Mouse (Mus musculus): ENCODE data around the gene St6galnac4. TPM values are rescaled to one million over a fixed set of nuclear protein-coding genes. Genes with fewer than 3 reads are reported as not detected.

Gene St6galnac4
- polyA plus RNA-seq, 1 experiment from 2014 or later = 36.5 TPM

DNA sequence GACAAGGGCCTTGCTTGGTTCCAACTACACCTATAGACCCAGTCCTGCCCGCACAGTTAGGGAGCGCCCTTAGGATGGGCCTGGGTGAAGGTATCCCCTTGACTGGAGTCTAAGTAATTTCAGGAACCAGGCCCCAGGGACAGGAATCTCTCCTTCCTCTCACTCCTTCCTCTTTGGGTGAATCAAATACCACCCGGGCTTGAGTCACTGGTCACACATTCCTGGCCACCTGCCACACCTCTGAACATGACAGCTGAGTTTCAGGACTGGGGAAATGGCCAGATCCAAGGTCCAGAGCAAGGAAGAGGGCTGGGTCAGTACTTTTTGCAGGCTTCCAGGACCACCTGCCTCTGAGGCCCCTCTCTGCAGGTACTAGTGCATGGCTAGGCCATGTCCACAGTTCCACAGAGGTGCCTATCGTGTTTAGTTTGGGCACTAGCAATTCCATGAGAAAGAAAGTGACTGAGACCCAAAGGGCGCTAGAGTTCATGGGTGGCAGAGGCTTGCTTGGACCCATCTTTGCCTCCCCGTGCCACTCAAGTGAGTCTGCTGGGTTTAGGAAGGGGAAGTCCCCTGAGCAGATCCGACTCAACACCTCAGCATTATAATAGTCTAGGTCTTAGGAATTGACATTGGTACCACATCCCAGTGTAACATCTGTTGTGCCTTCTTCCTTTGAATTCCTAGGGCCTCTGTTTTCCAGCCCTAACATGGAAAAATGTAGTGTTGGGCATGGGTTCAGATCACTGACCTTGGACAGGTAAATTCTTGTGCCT lies 38.7 kb upstream of the St6galnac4 start:
- Histone ChIP-seq H3K4me3 (replicated peaks) (no peak overlapping the region), H3K4me2 (replicated peaks) (no peak overlapping the region), H3K36me3 (peaks cover 6% of the 10 kb centered on the region; the same call in 1 of the 2 replicates), H3K9me3 (replicated peaks) (no peaks in the 10 kb centered on the region), H3K27me3 (no peaks in the 10 kb centered on the region), H3K4me1 (peaks cover 65% of the 10 kb centered on the region), H3K27ac (replicated peaks) (peak overlapping the region; percentile 97), H3K9ac (no peak overlapping the region)
- WGBS = 85% methylated on average over 7 of the region's 7 CpGs
- ATAC-seq (ENCODE audit: insufficient number of reproducible peaks, low FRiP score, low TSS enrichment, low read depth) = no peak

DNA sequence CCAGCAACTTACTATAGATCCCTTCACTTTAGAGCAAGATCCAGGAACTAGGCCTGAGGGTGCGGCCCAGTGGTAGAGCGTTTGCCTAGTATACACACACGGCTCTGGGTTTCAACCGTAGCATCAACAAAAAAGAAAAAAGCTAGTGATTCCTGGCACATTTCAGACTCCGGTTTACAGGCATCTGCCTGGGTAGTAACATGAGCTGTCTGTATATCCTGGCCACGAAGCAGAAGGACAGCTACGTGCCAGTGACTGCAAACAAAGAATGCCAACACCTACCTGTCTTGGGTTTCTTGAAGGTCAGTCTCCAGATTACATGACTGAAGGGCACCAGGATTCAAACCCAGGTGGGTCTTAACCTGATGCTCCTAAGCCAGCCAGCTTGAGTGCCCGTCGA lies 37.7 kb upstream of the St6galnac4 start:
- Histone ChIP-seq H3K27me3 (no peaks in the 10 kb centered on the region), H3K9ac (no peak overlapping the region), H3K4me3 (replicated peaks) (no peak overlapping the region), H3K4me2 (replicated peaks) (no peak overlapping the region), H3K36me3 (peaks cover 6% of the 10 kb centered on the region; the same call in 1 of the 2 replicates), H3K4me1 (peaks cover 67% of the 10 kb centered on the region), H3K27ac (replicated peaks) (peak overlapping the region; percentile 97), H3K9me3 (replicated peaks) (no peaks in the 10 kb centered on the region)
- WGBS = 33% methylated on average over 9 of the region's 9 CpGs
- no peak for ATAC-seq (ENCODE audit: insufficient number of reproducible peaks, low FRiP score, low TSS enrichment, low read depth)

GRCm38 (mm10) chr2:32549764-32550163 lies 37.1 kb upstream of the St6galnac4 start:
- no peak overlapping the region for H3K4me3 ChIP-seq (replicated peaks)
- H3K4me2 ChIP-seq (replicated peaks) = peak overlapping the region; percentile 19; the same call in 1 of the 2 replicates
- H3K4me1 ChIP-seq = peaks cover 70% of the 10 kb centered on the region
- 21% methylated on average over 6 of the region's 6 CpGs for WGBS
- no peaks in the 10 kb centered on the region for H3K9me3 ChIP-seq (replicated peaks)
- peaks cover 2% of the 10 kb centered on the region; the same call in 1 of the 2 replicates for H3K36me3 ChIP-seq
- peak overlapping the region; percentile 97 for H3K27ac ChIP-seq (replicated peaks)
- peak; percentile 90 for ATAC-seq (ENCODE audit: insufficient number of reproducible peaks, low FRiP score, low TSS enrichment, low read depth)
- H3K27me3 ChIP-seq = no peaks in the 10 kb centered on the region
- no peak overlapping the region for H3K9ac ChIP-seq

DNA sequence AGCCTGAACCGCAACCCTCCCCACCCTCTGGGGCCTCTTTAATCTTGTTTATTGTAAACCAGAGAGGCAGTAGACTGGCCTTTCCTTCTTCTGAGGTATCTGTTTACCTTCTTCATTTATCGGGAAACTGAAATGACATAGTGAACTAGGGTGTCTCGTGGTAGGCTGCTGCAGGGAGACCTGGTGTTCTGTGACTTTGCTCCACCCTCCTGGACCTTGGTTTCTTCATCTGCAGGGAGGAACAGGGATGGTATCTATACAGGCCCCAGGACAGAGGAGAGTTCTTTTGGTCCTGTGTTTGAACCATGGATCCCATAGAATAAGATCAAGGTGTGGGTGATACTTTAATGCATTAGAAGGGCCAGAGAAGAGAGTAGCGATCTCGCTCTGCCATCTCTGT lies 35.7 kb upstream of the St6galnac4 start:
- H3K4me3 ChIP-seq (replicated peaks) = no peak overlapping the region
- 68% methylated on average over 5 of the region's 5 CpGs for WGBS
- H3K9me3 ChIP-seq (replicated peaks) = no peaks in the 10 kb centered on the region
- no peak overlapping the region for H3K9ac ChIP-seq
- H3K4me1 ChIP-seq = peaks cover 77% of the 10 kb centered on the region
- H3K4me2 ChIP-seq (replicated peaks) = no peak overlapping the region
- peak overlapping the region; percentile 97 for H3K27ac ChIP-seq (replicated peaks)
- no peaks in the 10 kb centered on the region for H3K27me3 ChIP-seq
- ATAC-seq (ENCODE audit: insufficient number of reproducible peaks, low FRiP score, low TSS enrichment, low read depth) = no peak
- no peaks in the 10 kb centered on the region for H3K36me3 ChIP-seq

DNA sequence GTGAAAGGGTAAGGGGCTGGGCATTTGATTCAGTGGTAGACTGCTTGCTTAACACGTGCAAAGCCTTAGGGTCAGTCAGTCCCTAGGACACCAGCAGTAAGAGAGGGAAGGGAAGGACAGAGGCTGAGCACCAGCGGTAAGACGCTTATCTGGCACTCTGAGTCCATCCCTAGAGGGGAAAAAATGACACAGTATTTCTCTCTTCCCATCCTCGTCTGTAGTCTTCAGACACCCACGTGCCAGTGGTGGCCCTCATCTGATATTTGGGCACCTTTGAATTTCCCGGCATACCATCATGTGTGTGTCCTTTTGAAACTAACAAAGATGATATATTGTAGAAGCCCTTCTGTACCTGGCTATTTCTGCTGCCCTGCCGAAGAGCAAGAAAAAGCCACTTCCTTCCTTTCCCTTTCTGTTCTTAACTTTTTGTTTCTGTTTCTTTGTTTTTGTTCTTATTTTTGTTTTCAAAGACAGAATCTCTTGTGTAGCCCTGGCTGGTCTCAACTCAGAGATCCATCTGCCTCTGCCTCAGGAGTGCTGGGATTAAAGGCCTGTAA lies 33.2 kb upstream of the St6galnac4 start:
- no peaks in the 10 kb centered on the region for H3K27me3 ChIP-seq
- no peak overlapping the region for H3K9ac ChIP-seq
- 80% methylated on average over 7 of the region's 7 CpGs for WGBS
- peaks cover 79% of the 10 kb centered on the region for H3K4me1 ChIP-seq
- H3K36me3 ChIP-seq = no peaks in the 10 kb centered on the region; the same call in 1 of the 2 replicates
- H3K4me2 ChIP-seq (replicated peaks) = no peak overlapping the region
- no peak overlapping the region for H3K27ac ChIP-seq (replicated peaks)
- H3K4me3 ChIP-seq (replicated peaks) = no peak overlapping the region
- no peak for ATAC-seq (ENCODE audit: insufficient number of reproducible peaks, low FRiP score, low TSS enrichment, low read depth)
- no peaks in the 10 kb centered on the region for H3K9me3 ChIP-seq (replicated peaks)

GRCm38 (mm10) chr2:32555484-32555883 lies 31.4 kb upstream of the St6galnac4 start:
- no peak overlapping the region for H3K9ac ChIP-seq
- peak; percentile 44 for ATAC-seq (ENCODE audit: insufficient number of reproducible peaks, low FRiP score, low TSS enrichment, low read depth)

DNA sequence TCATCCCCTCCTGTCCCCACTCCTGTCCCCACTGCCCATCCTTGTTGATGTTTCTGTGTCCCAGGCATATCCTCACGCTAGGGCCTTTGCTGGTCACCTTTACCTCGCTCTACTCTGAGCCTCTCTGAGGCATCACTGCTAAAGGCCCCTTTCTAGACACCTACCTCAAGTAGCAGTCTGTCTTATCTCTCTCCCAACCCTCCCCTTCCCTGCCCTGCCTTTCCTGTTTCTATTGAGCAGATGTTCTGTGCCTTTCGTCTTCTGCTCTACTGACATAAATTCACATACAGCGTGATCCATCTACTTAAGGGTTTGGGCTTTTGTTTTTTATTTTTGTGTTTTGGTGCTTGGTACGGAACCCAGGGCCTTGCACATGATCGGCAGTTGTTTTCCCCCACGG lies 30.9 kb upstream of the St6galnac4 start:
- 60% methylated on average over 7 of the region's 7 CpGs for WGBS
- no peak overlapping the region for H3K9ac ChIP-seq
- H3K27me3 ChIP-seq = no peaks in the 10 kb centered on the region
- H3K4me1 ChIP-seq = peaks cover 62% of the 10 kb centered on the region
- H3K27ac ChIP-seq (replicated peaks) = peak overlapping the region; percentile 71
- H3K4me2 ChIP-seq (replicated peaks) = no peak overlapping the region
- ATAC-seq (ENCODE audit: insufficient number of reproducible peaks, low FRiP score, low TSS enrichment, low read depth) = 0 out of 2 replicates have a peak, but pooled peaks have one; percentile 17
- H3K4me3 ChIP-seq (replicated peaks) = no peak overlapping the region
- peaks cover 17% of the 10 kb centered on the region for H3K36me3 ChIP-seq
- H3K9me3 ChIP-seq (replicated peaks) = no peaks in the 10 kb centered on the region

More at GRCm38 (mm10) chr2:32555484-32555883, 31.4 kb upstream of the St6galnac4 start:
- Histone ChIP-seq H3K4me2 (replicated peaks) (no peak overlapping the region), H3K27me3 (no peaks in the 10 kb centered on the region), H3K36me3 (peaks cover 16% of the 10 kb centered on the region), H3K4me1 (peaks cover 68% of the 10 kb centered on the region), H3K9me3 (replicated peaks) (no peaks in the 10 kb centered on the region), H3K27ac (replicated peaks) (peak overlapping the region; percentile 71), H3K4me3 (replicated peaks) (no peak overlapping the region)
- WGBS = 18% methylated on average over 4 of the region's 4 CpGs

DNA sequence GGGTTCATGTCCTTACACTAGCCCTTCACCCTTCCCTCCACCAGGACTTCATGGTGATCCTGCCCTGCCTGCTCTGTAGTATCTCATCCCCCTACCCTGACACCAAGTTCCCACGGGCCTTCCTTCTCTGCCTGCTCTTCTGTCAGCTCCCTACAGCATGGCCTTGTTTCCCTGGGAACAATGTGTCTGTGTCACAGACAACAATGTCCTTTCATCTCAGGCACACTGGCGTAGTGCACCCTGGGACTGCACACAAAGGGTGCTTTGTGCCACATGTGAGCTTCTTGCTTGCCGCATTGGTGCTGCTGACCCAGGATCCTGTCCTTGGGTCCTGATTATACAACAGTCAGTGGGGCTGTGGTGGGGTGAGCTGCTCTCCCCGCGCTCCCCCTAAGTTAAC lies 27.3 kb upstream of the St6galnac4 start:
- Histone ChIP-seq H3K27ac (replicated peaks) (peak overlapping the region; percentile 11; the same call in 1 of the 2 replicates), H3K9me3 (replicated peaks) (no peaks in the 10 kb centered on the region), H3K4me1 (peaks cover 41% of the 10 kb centered on the region), H3K27me3 (no peaks in the 10 kb centered on the region), H3K4me2 (replicated peaks) (no peak overlapping the region), H3K4me3 (replicated peaks) (no peak overlapping the region), H3K36me3 (peaks cover 46% of the 10 kb centered on the region), H3K9ac (no peak overlapping the region)
- no peak for ATAC-seq (ENCODE audit: insufficient number of reproducible peaks, low FRiP score, low TSS enrichment, low read depth)
- 27% methylated on average over 5 of the region's 5 CpGs for WGBS

- no peak for ATAC-seq (ENCODE audit: insufficient number of reproducible peaks, low FRiP score, low TSS enrichment, low read depth)
- Histone ChIP-seq H3K36me3 (peaks cover 70% of the 10 kb centered on the region), H3K27ac (replicated peaks) (no peak overlapping the region), H3K9me3 (replicated peaks) (no peaks in the 10 kb centered on the region), H3K9ac (no peak overlapping the region), H3K4me3 (replicated peaks) (no peak overlapping the region), H3K4me2 (replicated peaks) (no peak overlapping the region), H3K4me1 (peaks cover 5% of the 10 kb centered on the region), H3K27me3 (no peaks in the 10 kb centered on the region)
- 39% methylated on average over 4 of the region's 4 CpGs for WGBS
These were observed 20.3 kb upstream of the St6galnac4 start for GRCm38 (mm10) chr2:32566536-32567063.

DNA sequence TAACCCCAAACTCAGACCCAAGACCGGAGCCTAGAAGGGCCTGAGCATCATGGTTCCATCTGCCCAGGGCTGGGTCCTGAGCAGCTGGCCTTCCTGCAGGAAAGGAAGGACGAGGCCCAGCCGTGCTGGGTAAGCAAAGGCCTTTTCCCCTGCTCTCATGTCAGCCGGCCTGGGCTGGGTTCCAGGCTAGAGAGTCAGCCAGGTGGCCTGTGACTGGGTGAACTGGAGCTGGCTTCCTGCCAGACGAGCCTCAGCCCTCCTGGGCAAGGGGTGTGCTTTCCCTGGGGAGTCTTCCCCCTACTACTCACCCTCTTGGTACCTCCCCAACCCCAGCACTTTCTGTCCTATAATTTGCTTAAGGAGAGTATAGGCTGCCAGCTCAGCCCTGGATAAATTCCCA lies 18.7 kb upstream of the St6galnac4 start:
- Histone ChIP-seq H3K36me3 (peaks cover 63% of the 10 kb centered on the region), H3K9ac (no peak overlapping the region), H3K9me3 (replicated peaks) (no peaks in the 10 kb centered on the region), H3K27me3 (no peaks in the 10 kb centered on the region), H3K4me1 (peaks cover 12% of the 10 kb centered on the region), H3K4me2 (replicated peaks) (no peak overlapping the region), H3K27ac (replicated peaks) (no peak overlapping the region), H3K4me3 (replicated peaks) (no peak overlapping the region)
- WGBS = 72% methylated on average over 5 of the region's 5 CpGs
- no peak for ATAC-seq (ENCODE audit: insufficient number of reproducible peaks, low FRiP score, low TSS enrichment, low read depth)

- Histone ChIP-seq H3K4me2 (replicated peaks) (no peak overlapping the region), H3K4me3 (replicated peaks) (no peak overlapping the region)
These were observed 18.0 kb upstream of the St6galnac4 start for GRCm38 (mm10) chr2:32568941-32569340.

More at GRCm38 (mm10) chr2:32568941-32569340, 18.0 kb upstream of the St6galnac4 start:
- Histone ChIP-seq H3K4me1 (peaks cover 12% of the 10 kb centered on the region), H3K27me3 (no peaks in the 10 kb centered on the region), H3K9me3 (replicated peaks) (no peaks in the 10 kb centered on the region), H3K27ac (replicated peaks) (no peak overlapping the region), H3K9ac (no peak overlapping the region), H3K36me3 (peaks cover 60% of the 10 kb centered on the region)
- 88% methylated on average over 3 of the region's 3 CpGs for WGBS
- no peak for ATAC-seq (ENCODE audit: insufficient number of reproducible peaks, low FRiP score, low TSS enrichment, low read depth)
